Mouse (Mus musculus) G1E (cell line): ENCODE results near the gene Vill. TPM values are rescaled to one million over a fixed set of nuclear protein-coding genes. Genes with fewer than 3 reads are reported as not detected.

Source experiments
- ATAC-seq: 2 replicates; pipeline ENCODE4 v1.8.0; 2016; ENCODE audit warnings: mild to moderate bottlenecking; ENCODE audit not compliant: insufficient number of reproducible peaks, poor library complexity, low FRiP score, severe bottlenecking; ENCODE audit errors: extremely low read depth
- DNase-seq: peaks from one replicate; pipeline ENCODE4 v3.0.0; 2012; ENCODE audit warnings: low spot score
- H3K27me3 ChIP-seq: 2 replicates; pipeline ENCODE4 v1.6.1; 2012; ENCODE audit warnings: mild to moderate bottlenecking, low read length, inconsistent platforms; ENCODE audit not compliant: insufficient read depth
- H3K36me3 ChIP-seq: replicated peaks from 2 replicates; pipeline ENCODE3; 2012; ENCODE audit warnings: mild to moderate bottlenecking, inconsistent platforms
- H3K4me1 ChIP-seq: 2 replicates; pipeline ENCODE4 v1.6.1; 2012; ENCODE audit warnings: low read depth, low read length, inconsistent platforms, mixed read lengths; ENCODE audit not compliant: insufficient read depth
- H3K4me3 ChIP-seq: 2 replicates; pipeline ENCODE4 v1.5.1; 2012; ENCODE audit warnings: low read depth, mild to moderate bottlenecking, inconsistent platforms, low read length, moderate library complexity, mixed read lengths
- H3K9me3 ChIP-seq: replicated peaks from 2 replicates; pipeline ENCODE4 v1.6.1; 2012; ENCODE audit warnings: inconsistent platforms
- CTCF ChIP-seq: IDR thresholded peaks from 2 replicates; pipeline ENCODE4 v1.5.1; 2012; ENCODE audit warnings: low read depth, low read length, inconsistent platforms, mixed read lengths
- GATA1 ChIP-seq: IDR thresholded peaks from 2 replicates; pipeline ENCODE4 v1.6.1; 2012; ENCODE audit warnings: borderline replicate concordance, low read length, inconsistent platforms, mixed read lengths
- GATA2 ChIP-seq: IDR thresholded peaks from 2 replicates; pipeline ENCODE4 v1.6.1; 2012; ENCODE audit warnings: low read depth, low read length, inconsistent platforms, borderline replicate concordance
- POLR2AphosphoS5 ChIP-seq: IDR thresholded peaks from 2 replicates; pipeline ENCODE4 v1.6.1; 2012; ENCODE audit warnings: low read depth, low read length, inconsistent platforms; ENCODE audit not compliant: insufficient replicate concordance
- TAL1 ChIP-seq: conservative IDR thresholded peaks from 2 replicates; pipeline ENCODE4 v1.6.1; 2012; ENCODE audit warnings: low read depth, low read length, inconsistent platforms, mixed read lengths
- polyA plus RNA-seq: library from polyadenylated mRNA; stranded (reverse); fragments of >175 nt; gene quantifications from 2 replicates; pipeline ENCODE4 v1.2.3, GENCODE M21; 2012
- total RNA-seq, 2 experiments: library from RNA; stranded (forward) in 1 of 2; stranded (reverse) in 1 of 2; fragments of 200-1000 nt in 1 of 2; fragments of >200 nt in 1 of 2; fragmentation: Nextera tagmentation in 1 of 2; gene quantifications; 2 replicates each; pipeline ENCODE4 v1.2.3; 2014 to 2017

Vill gene
- total and polyA plus RNA-seq, 3 experiments, result not detected

DNA sequence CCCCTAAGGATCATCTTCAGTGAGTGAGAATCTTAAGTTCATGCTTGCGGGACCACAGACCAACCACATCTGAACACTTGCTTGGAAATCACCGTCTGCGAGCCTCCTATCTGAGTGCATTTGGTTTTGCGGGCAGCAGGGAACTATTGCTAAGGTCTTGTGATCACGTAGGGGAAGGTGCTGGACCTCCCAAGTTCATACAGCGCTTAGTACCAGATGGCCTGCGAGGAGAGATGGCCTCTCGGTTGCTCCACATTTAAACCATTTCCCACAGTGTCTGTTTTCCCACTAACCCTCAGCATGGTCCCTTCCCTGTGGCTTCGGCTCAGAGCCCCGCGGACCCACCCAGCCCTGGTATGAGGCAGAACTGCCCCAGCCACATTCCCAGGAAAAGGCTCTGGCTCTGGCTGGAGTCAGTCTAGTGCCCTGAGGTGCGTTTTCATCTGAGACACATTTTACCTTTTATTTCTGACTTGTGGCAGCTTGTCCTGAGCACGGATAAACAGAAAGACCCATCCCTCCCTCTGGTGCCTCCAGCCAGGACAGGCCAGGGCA is 42.3 kb upstream of the Vill start:
- no peaks in the 10 kb centered on the region for H3K4me1 ChIP-seq
- TF ChIP-seq TAL1 (no peak), POLR2AphosphoS5 (no peak), CTCF (no peak), GATA1 (no peak), GATA2 (no peak)
- ATAC-seq (no peak), DNase-seq (no peak)
- no peaks in the 10 kb centered on the region for H3K27me3 ChIP-seq
- no peak overlapping the region for H3K4me3 ChIP-seq
- peaks cover 84% of the 10 kb centered on the region for H3K9me3 ChIP-seq
- H3K36me3 ChIP-seq, result no peaks in the 10 kb centered on the region

DNA sequence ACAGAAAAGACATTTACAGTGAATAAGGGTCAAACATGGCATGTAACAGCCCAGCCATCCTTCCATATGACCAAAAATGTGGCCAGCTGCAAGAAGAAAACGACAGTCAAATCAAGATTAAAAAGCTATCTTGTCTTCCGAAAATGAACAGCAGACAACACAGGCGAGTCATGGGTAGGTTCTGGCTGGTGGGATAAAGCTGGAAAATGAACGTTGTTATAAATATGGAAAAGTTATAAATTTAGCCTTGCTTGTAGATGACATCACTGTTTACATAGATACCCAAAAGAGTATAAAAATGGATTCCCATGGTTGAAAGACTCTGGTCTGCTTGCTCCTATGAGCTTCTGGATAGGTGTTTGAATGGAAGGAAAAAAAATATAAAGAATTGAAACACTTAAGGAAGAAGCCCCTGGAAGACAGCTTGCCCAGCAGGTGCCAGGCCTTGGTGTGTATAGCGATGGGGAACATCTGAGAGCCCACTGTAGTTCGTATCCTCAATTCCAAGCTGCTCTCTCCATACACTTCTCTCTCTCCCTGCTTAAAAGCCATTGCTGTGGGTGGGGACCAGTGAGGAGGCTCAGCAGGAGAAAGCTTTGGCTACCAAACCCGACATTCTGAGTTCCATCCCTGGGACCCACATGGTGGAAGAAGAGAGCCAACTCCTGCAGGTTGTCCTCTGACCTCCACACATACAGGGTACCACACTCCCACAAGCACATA is 35.6 kb upstream of the Vill start:
- DNase-seq, result no peak
- Histone ChIP-seq H3K4me3 (no peak overlapping the region), H3K36me3 (no peaks in the 10 kb centered on the region), H3K27me3 (no peaks in the 10 kb centered on the region), H3K9me3 (peaks cover 81% of the 10 kb centered on the region), H3K4me1 (no peaks in the 10 kb centered on the region)
- no peak for ATAC-seq
- no peak for TF ChIP-seq CTCF
- TF ChIP-seq GATA2, result no peak
- no peak for TF ChIP-seq TAL1
- no peak for TF ChIP-seq GATA1
- TF ChIP-seq POLR2AphosphoS5, result no peak

DNA sequence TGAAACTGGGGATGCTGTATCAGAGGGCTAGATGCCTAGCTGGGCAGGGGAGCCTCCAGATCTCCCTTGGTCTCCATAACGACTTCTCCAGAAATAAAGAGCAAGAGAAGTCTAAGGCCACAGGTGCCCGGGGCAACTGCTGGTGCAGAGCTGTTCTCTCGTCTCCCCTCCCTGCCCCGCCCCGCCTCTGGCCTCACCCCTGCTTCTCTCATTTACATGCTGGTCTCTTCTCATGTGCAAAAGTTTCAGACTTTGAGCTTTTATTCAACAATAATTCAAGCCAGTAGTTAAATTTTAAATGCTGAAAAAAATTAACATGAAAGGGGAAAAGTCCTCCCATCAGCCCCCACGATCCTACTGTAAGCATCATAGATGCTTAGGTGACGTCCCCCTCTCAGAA is 30.8 kb upstream of the Vill start:
- no peak for ATAC-seq
- H3K36me3 ChIP-seq, result no peaks in the 10 kb centered on the region

DNA sequence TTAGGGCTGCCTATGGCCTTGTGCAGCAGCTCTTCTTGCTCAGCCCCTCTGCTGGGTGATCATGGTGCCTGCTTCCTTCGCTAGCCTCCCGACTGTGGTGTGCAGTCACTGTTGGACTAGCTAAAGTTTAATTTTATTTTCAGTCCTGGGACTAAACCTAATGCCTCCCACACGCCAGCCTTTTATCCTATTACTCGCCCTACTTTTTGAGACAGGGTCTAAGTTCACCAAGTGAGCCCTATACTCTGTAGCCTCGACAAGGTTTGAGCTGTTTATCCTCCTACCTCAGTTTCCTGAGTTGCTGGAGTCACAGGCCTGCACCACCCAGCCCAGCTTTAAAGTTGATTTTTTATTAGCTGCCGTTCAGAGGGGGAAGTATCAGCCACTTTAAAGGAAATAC is 27.3 kb upstream of the Vill start:
- Histone ChIP-seq H3K9me3 (peaks cover 81% of the 10 kb centered on the region), H3K36me3 (no peaks in the 10 kb centered on the region), H3K27me3 (no peaks in the 10 kb centered on the region), H3K4me3 (no peak overlapping the region), H3K4me1 (no peaks in the 10 kb centered on the region)
- no peak for ATAC-seq
- DNase-seq, result no peak
- TF ChIP-seq GATA2, result no peak
- TF ChIP-seq GATA1, result no peak
- no peak for TF ChIP-seq CTCF
- TF ChIP-seq TAL1, result no peak
- TF ChIP-seq POLR2AphosphoS5, result no peak

More for the DNA sequence above, 30.8 kb upstream of the Vill start:
- H3K4me3 ChIP-seq, result no peak overlapping the region
- no peaks in the 10 kb centered on the region for H3K27me3 ChIP-seq
- peaks cover 79% of the 10 kb centered on the region for H3K9me3 ChIP-seq
- TF ChIP-seq CTCF (no peak), GATA2 (no peak), TAL1 (no peak), POLR2AphosphoS5 (no peak), GATA1 (no peak)
- DNase-seq, result no peak
- H3K4me1 ChIP-seq, result no peaks in the 10 kb centered on the region

DNA sequence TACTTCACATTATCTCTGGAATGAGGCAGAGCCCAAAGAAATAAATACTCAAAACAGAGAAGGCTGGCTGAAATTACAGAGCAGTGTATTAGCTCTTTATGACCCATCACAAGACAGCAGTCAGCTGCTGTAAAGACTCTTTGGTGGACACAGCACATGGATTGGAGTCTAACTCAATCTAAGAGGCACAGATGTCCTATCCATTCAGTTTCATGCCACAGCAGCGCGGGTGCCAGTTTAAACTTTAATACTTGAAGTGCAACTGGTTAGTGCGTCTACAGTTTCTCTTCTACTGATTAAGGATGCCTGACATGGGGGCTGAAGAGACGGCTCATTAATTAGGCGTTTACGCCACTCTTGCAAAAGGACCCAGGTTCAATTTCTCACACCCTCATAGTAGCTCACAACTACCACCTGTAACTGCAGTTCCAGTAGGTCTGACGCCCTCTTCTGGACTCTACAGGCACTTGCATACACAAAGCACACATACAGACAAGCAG is 26.7 kb upstream of the Vill start:
- no peak for TF ChIP-seq POLR2AphosphoS5
- TF ChIP-seq GATA2, result no peak
- no peak for TF ChIP-seq TAL1
- TF ChIP-seq GATA1, result no peak
- no peak for TF ChIP-seq CTCF
- peaks cover 78% of the 10 kb centered on the region for H3K9me3 ChIP-seq
- H3K36me3 ChIP-seq, result no peaks in the 10 kb centered on the region
- no peaks in the 10 kb centered on the region for H3K4me1 ChIP-seq
- no peak overlapping the region for H3K4me3 ChIP-seq
- no peaks in the 10 kb centered on the region for H3K27me3 ChIP-seq
- DNase-seq (no peak), ATAC-seq (no peak)

DNA sequence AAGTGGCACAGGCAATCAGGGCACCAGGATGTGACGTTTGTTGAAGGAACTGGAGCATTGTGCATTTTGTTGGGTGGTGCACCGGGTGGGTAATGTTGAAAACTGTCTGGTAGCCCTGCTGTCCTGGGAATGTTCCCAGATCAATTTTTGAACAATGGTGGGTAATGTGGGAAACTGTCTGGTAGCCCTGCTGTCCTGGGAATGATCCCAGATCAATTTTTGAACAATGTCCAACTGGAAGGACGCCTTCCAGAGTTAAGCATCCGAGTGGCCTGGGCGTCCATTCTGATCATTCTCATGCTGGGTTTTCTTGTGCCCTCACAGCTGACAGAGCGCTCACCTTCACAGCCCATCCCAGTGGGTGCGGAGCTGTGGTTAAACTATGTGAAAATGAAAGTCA is 25.2 kb upstream of the Vill start:
- no peaks in the 10 kb centered on the region for H3K4me1 ChIP-seq
- H3K27me3 ChIP-seq, result no peaks in the 10 kb centered on the region
- TF ChIP-seq TAL1 (no peak), CTCF (no peak), GATA1 (no peak), POLR2AphosphoS5 (no peak), GATA2 (no peak)
- H3K4me3 ChIP-seq, result no peak overlapping the region
- peaks cover 81% of the 10 kb centered on the region for H3K9me3 ChIP-seq
- DNase-seq (no peak), ATAC-seq (no peak)
- no peaks in the 10 kb centered on the region for H3K36me3 ChIP-seq
